Mouse (Mus musculus) megakaryocyte, embryonic 14.5 days (primary cell): ENCODE results near the gene Pcf11.

ENCODE experiments used
- FLI1 ChIP-seq: IDR thresholded peaks from 2 replicates; pipeline ENCODE4 v1.6.1; 2012; ENCODE audit warnings: low read length, inconsistent platforms, mixed read lengths
- GATA1 ChIP-seq: IDR thresholded peaks from 3 replicates; pipeline ENCODE4 v1.6.1; 2012; ENCODE audit warnings: mixed read lengths, low read length, inconsistent platforms, borderline replicate concordance

DNA sequence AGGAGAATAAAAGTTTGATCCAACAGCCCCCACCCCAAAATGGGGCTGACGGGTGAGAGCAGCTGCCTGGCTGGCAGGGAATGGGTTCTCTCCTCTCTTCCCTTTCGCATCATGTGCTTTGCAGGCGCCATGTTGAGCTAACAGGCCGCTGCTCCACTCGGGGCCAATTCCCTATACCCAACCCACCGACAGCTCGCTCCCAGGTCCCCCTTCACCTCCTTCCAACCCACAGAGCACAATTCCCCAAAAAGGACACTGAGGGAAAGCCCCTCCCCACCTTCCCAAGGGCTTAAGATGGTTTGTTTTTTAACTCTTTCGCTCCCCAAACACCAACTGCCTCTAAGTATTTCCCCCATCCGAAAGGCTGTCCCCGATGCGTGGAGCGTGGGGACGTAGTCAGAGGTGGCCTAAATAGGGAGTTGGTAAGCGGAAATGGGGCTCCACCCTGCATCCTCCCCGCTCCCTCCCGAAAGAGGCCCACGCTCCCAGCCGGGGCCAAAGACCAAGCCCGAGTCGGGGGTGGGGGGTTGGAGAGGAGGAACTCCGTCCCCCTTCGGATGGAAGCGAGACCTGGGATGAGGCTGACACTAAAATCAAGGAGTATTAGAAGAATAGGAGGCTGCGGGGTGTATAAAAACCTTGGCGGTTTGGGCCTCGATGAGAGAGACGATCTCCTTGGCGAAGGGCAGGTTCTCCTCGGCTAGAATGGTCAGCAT lies 785 bp downstream of the Pcf11 start:
- TF ChIP-seq GATA1 (no peak), FLI1 (no peak)
